Mouse (Mus musculus) gastrocnemius, adult 2 months (tissue): ENCODE data around the gene Clrn2. TPM values are rescaled to one million over a fixed set of nuclear protein-coding genes. Genes with fewer than 3 reads are reported as not detected.

ENCODE experiments used
- DNase-seq: peaks from one replicate; pipeline ENCODE4 v3.0.0; 2022
- H3K27ac ChIP-seq: fragments of 200-600 bp; 2 replicates; pipeline ENCODE4 v1.8.1; 2022; ENCODE audit warnings: mild to moderate bottlenecking
- H3K4me3 ChIP-seq: fragments of 200-600 bp; 2 replicates; pipeline ENCODE4 v1.8.1; 2022; ENCODE audit warnings: mild to moderate bottlenecking, moderate library complexity
- CTCF ChIP-seq: fragments of 200-600 bp; IDR thresholded peaks from 2 replicates; pipeline ENCODE4 v1.8.1; 2022; ENCODE audit warnings: antibody characterized with exemption, mild to moderate bottlenecking, moderate library complexity
- intact Hi-C: fragments of 180-260 bp; cut with DNase I; formaldehyde crosslinking; loops from one replicate; pipeline ENCODE4 v1.15.1; 2025
- total RNA-seq, 2 experiments: library from RNA; stranded (reverse); gene quantifications; 2 replicates each; pipeline ENCODE4 v1.2.3; 2021

Gene Clrn2
- total RNA-seq, 2 experiments from 2014 or later = not detected

- Histone ChIP-seq H3K4me3 (no peak overlapping the region), H3K27ac (no peak overlapping the region)
- no peak for DNase-seq
- intact Hi-C loops = no loop called here
- no peak for TF ChIP-seq CTCF
Measured at GRCm38 (mm10) chr5:45496042-45496441, 42.5 kb downstream of the Clrn2 start.

- TF ChIP-seq CTCF = no peak
- Histone ChIP-seq H3K27ac (no peak overlapping the region), H3K4me3 (no peak overlapping the region)
- no peak for DNase-seq
- intact Hi-C loops = no loop called here
Measured at GRCm38 (mm10) chr5:45496479-45496878, 42.9 kb downstream of the Clrn2 start.

- H3K4me3 ChIP-seq = no peak overlapping the region
- H3K27ac ChIP-seq = no peak overlapping the region
- TF ChIP-seq CTCF = no peak
- intact Hi-C loops = loop anchor here (1.0 kb wide), 1 partner anchor 16 kb away; no protein-coding TSS in a partner anchor
- no peak for DNase-seq
Measured at GRCm38 (mm10) chr5:45496930-45497550, 43.5 kb downstream of the Clrn2 start.

GRCm38 (mm10) chr5:45497564-45497963 is 44.0 kb downstream of the Clrn2 start:
- no peak overlapping the region for H3K4me3 ChIP-seq
- no peak for TF ChIP-seq CTCF
- intact Hi-C loops = loop anchor here (1.0 kb wide), 1 partner anchor 16 kb away; no protein-coding TSS in a partner anchor
- H3K27ac ChIP-seq = no peak overlapping the region
- DNase-seq = no peak

- Histone ChIP-seq H3K4me3 (no peak overlapping the region), H3K27ac (no peak overlapping the region)
- intact Hi-C loops = no loop called here
- TF ChIP-seq CTCF = no peak; the same call in 1 of the 2 replicates
- no peak for DNase-seq
Measured at GRCm38 (mm10) chr5:45510071-45510470, 56.5 kb downstream of the Clrn2 start.

GRCm38 (mm10) chr5:45512908-45513307 is 59.4 kb downstream of the Clrn2 start:
- intact Hi-C loops = loop anchor here (1.0 kb wide), 1 partner anchor 16 kb away; no protein-coding TSS in a partner anchor
- no peak for DNase-seq

GRCm38 (mm10) chr5:45513511-45513910 is 60.0 kb downstream of the Clrn2 start:
- intact Hi-C loops = loop anchor here (1.0 kb wide), 1 partner anchor 16 kb away; no protein-coding TSS in a partner anchor
- DNase-seq = no peak
- no peak overlapping the region for H3K4me3 ChIP-seq
- no peak for TF ChIP-seq CTCF
- no peak overlapping the region for H3K27ac ChIP-seq

More at GRCm38 (mm10) chr5:45512908-45513307, 59.4 kb downstream of the Clrn2 start:
- no peak overlapping the region for H3K4me3 ChIP-seq
- no peak overlapping the region for H3K27ac ChIP-seq
- no peak for TF ChIP-seq CTCF

Other genes with a start within 250 kb of the Clrn2 start
- 10 to 100 TPM; 45.6 to 52.9 TPM for gene Qdpr, start 3.5 kb upstream of the Clrn2 start, total RNA-seq
- gene Lap3, start 39.6 kb downstream of the Clrn2 start, total RNA-seq = 10 to 100 TPM; 54.2 to 54.5 TPM
- gene Med28, start 66.5 kb downstream of the Clrn2 start, total RNA-seq = 10 to 100 TPM; 45.6 to 63.5 TPM
- under 1 TPM; 0.41 to 0.61 TPM for gene Fam184b, start 185.9 kb downstream of the Clrn2 start, total RNA-seq
- gene Ncapg, start 216.2 kb downstream of the Clrn2 start, total RNA-seq = not detected